In the genomic region with DNA sequence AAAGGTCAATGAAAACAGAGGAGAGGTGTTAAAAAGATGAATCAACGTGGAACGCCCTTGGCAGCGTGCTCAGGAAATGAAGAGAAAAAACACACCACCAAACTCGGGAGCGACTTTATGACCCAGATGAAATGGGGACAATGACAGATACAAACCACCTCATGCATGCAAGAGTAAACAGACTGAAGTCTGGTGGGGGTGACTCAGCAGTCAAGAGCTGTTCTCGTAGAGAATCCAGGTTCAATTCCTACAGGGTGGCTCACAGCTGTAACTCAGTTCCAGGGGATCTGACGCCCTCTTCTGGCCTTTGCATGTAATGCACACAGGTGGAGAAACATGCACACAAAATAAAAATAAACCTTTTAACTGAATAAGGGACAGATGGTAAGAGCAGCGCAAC, we compare ENCODE assay signal across 21 mouse cellular contexts.
DNase-seq lines count a peak whose midpoint lies in the region; ATAC-seq and TF ChIP-seq lines count a peak whose summit lies in the region.
"Had no signal": no experiment of that assay in that cellular context is flagged by ENCODE, and none has a peak within 500 bp of the region (broad histone marks: within the 10 kb centered on the region; RNA-seq: fewer than 3 reads in every experiment).

No protein-coding gene starts in this region.

- no peak overlapping the region for H3K4me2 ChIP-seq in forebrain, embryonic 11.5 days (ENCODE audit: low read depth, low read length, severe bottlenecking)
- no peak overlapping the region for H3K4me2 ChIP-seq in forebrain, embryonic 16.5 days (ENCODE audit: low read length)
- H3K4me2 ChIP-seq: forebrain, embryonic 15.5 days; hindbrain, embryonic 12.5 days; lung, embryonic 15.5 days; midbrain, embryonic 13.5 days had no signal

- no peak overlapping the region for H3K9ac ChIP-seq in forebrain, embryonic 11.5 days (ENCODE audit: low read length)
- H3K9ac ChIP-seq in forebrain, embryonic 16.5 days (replicated peaks; ENCODE audit: low read depth, low read length), result no peak overlapping the region
- no peak overlapping the region for H3K9ac ChIP-seq in ES-E14 (ENCODE audit: insufficient read depth, low read depth, low read length, poor library complexity, severe bottlenecking)
- H3K9ac ChIP-seq: forebrain, embryonic 15.5 days; hindbrain, embryonic 12.5 days; lung, embryonic 15.5 days; midbrain, embryonic 13.5 days had no signal

- H3K36me3 ChIP-seq in forebrain, embryonic 11.5 days (ENCODE audit: control insufficient read depth, insufficient read depth, low read length), result no peaks in the 10 kb centered on the region
- no peaks in the 10 kb centered on the region for H3K36me3 ChIP-seq in forebrain, embryonic 16.5 days (ENCODE audit: control insufficient read depth, insufficient read depth)
- no peaks in the 10 kb centered on the region for H3K36me3 ChIP-seq in ES-E14 (ENCODE audit: control insufficient read depth, insufficient read depth, low read length, poor library complexity, severe bottlenecking)
- H3K36me3 ChIP-seq: forebrain, embryonic 15.5 days; G1E; hindbrain, embryonic 12.5 days; lung, embryonic 15.5 days; midbrain, embryonic 13.5 days had no signal

- in situ Hi-C loops in ES-E14 (cut with MboI; ENCODE audit: low sequenced_read_pairs in 2 of 2, unreplicated experiment in 2 of 2), result no loop called here

- peak; percentile 52 for TF ChIP-seq CTCF in layer of hippocampus, adult 2 months (conservative IDR thresholded peaks at IDR 0.05)

- 88% methylated on average over 8 of the region's 8 CpGs for WGBS in forebrain, embryonic 11.5 days
- WGBS in forebrain, embryonic 16.5 days, result 85% methylated on average over 8 of the region's 8 CpGs

- no peak overlapping the region for H3K27ac ChIP-seq in forebrain, embryonic 11.5 days (ENCODE audit: low read depth, low read length)
- H3K27ac ChIP-seq in forebrain, embryonic 16.5 days (ENCODE audit: low read length), result no peak overlapping the region
- H3K27ac ChIP-seq in layer of hippocampus, adult 2 months, result no peak overlapping the region
- H3K27ac ChIP-seq in ES-E14 (ENCODE audit: insufficient read depth, low read depth, low read length, poor library complexity, severe bottlenecking), result no peak overlapping the region
- H3K27ac ChIP-seq: forebrain, embryonic 15.5 days; hindbrain, embryonic 12.5 days; lung, embryonic 15.5 days; midbrain, embryonic 13.5 days had no signal

- H3K4me1 ChIP-seq in forebrain, embryonic 11.5 days (replicated peaks; ENCODE audit: control insufficient read depth, insufficient read depth, low read length), result no peaks in the 10 kb centered on the region
- H3K4me1 ChIP-seq in forebrain, embryonic 16.5 days (replicated peaks; ENCODE audit: control insufficient read depth, insufficient read depth, low read length), result no peaks in the 10 kb centered on the region
- H3K4me1 ChIP-seq in ES-E14 (ENCODE audit: control insufficient read depth in 2 of 2, insufficient read depth in 2 of 2, low read length in 2 of 2, poor library complexity in 1 of 2), result no peaks in the 10 kb centered on the region; a peak in 1 of 4 replicates
- H3K4me1 ChIP-seq: forebrain, embryonic 15.5 days; hindbrain, embryonic 12.5 days; lung, embryonic 15.5 days; midbrain, embryonic 13.5 days had no signal

- H3K4me3 ChIP-seq in forebrain, embryonic 11.5 days (ENCODE audit: low read depth, low read length), result no peak overlapping the region
- H3K4me3 ChIP-seq in forebrain, embryonic 16.5 days (replicated peaks; ENCODE audit: low read length), result no peak overlapping the region
- H3K4me3 ChIP-seq in layer of hippocampus, adult 2 months, result no peak overlapping the region
- no peak overlapping the region for H3K4me3 ChIP-seq in ES-E14 (ENCODE audit: insufficient read depth in 1 of 2, low read depth in 1 of 2, low read length in 2 of 2, poor library complexity in 1 of 2, severe bottlenecking in 1 of 2)
- H3K4me3 ChIP-seq: forebrain, embryonic 15.5 days; hindbrain, embryonic 12.5 days; lung, embryonic 15.5 days; midbrain, embryonic 13.5 days had no signal

- peak; percentile 40 for DNase-seq in forebrain, embryonic 11.5 days (ENCODE audit: low spot score)
- DNase-seq in layer of hippocampus, adult 2 months (ENCODE audit: low spot score in 2 of 2), result no peak
- DNase-seq in layer of hippocampus, adult 11-12 months (ENCODE audit: low spot score), result no peak
- peak; percentile 26 for DNase-seq in ES-E14 (ENCODE audit: low read depth, low spot score)
- peak; percentile 41 for DNase-seq in adrenal gland, postnatal 25 days
- no peak for DNase-seq in frontal cortex, postnatal 14 days (ENCODE audit: low spot score in 2 of 2)
- no peak for DNase-seq in neural tube, embryonic 10.5 days (ENCODE audit: extremely low spot score, low spot score)
- DNase-seq: cerebellum, adult 11 months; cerebellum, postnatal 14 days; gastrocnemius, postnatal 10 days; layer of hippocampus, postnatal 36 days; liver; retina, postnatal 1 day; right cerebral cortex, postnatal 4 days; thymus, adult 18-20 months had no signal

- no peak for ATAC-seq in forebrain, embryonic 11.5 days (replicated peaks; ENCODE audit: low FRiP score)
- no peak for ATAC-seq in forebrain, embryonic 16.5 days
- ATAC-seq: forebrain, embryonic 15.5 days; midbrain, embryonic 13.5 days had no signal

- no peaks in the 10 kb centered on the region for H3K27me3 ChIP-seq in forebrain, embryonic 11.5 days (ENCODE audit: control insufficient read depth, insufficient read depth, low read length)
- H3K27me3 ChIP-seq in forebrain, embryonic 16.5 days (replicated peaks; ENCODE audit: control insufficient read depth, insufficient read depth, low read length), result no peaks in the 10 kb centered on the region
- H3K27me3 ChIP-seq: forebrain, embryonic 15.5 days; hindbrain, embryonic 12.5 days; lung, embryonic 15.5 days; midbrain, embryonic 13.5 days had no signal

- H3K9me3 ChIP-seq in forebrain, embryonic 11.5 days (ENCODE audit: control insufficient read depth, low read length), result no peaks in the 10 kb centered on the region
- H3K9me3 ChIP-seq in forebrain, embryonic 16.5 days (ENCODE audit: control insufficient read depth, low read length), result no peaks in the 10 kb centered on the region
- no peaks in the 10 kb centered on the region for H3K9me3 ChIP-seq in ES-E14 (ENCODE audit: control insufficient read depth, insufficient read depth, low read depth, low read length)
- H3K9me3 ChIP-seq: forebrain, embryonic 15.5 days; hindbrain, embryonic 12.5 days; lung, embryonic 15.5 days had no signal

TF ChIP-seq in ES-E14, 5 proteins besides CTCF, POLR2A, EP300 and RAD21:
- TF ChIP-seq ZC3H11A (IDR thresholded peaks at IDR 0.05; ENCODE audit: borderline replicate concordance, low read depth, low read length) (peak; percentile 38; the same call in 1 of the 2 replicates), HCFC1 (IDR thresholded peaks at IDR 0.05; ENCODE audit: borderline replicate concordance, insufficient read depth, low read length) (no peak)

Comparison
In these comparisons a context has a peak if more than half of its experiments do, and no peak if none do; other contexts are left out.
1. DNase-seq: peak in forebrain, embryonic 11.5 days (single experiment), ES-E14 (single experiment) and adrenal gland, postnatal 25 days (single experiment); none in layer of hippocampus, adult 2 months (0 of 2), layer of hippocampus, adult 11-12 months (single experiment), frontal cortex, postnatal 14 days (0 of 2) and neural tube, embryonic 10.5 days (single experiment).